Mouse (Mus musculus) left cerebral cortex, postnatal 25 days (tissue): ENCODE results near the gene Pik3r2. TPM values are rescaled to one million over a fixed set of nuclear protein-coding genes. Genes with fewer than 3 reads are reported as not detected.
A peak's percentile ranks its signal among the peaks of the same experiment; 100 is the strongest.

ENCODE experiments used
- DNase-seq, 2 experiments: peaks; one replicate each; pipeline ENCODE4 v3.0.0; 2022; ENCODE audit warnings: low spot score in 2 of 2, mixed read lengths in 1 of 2
- intact Hi-C: fragments of 180-260 bp; cut with DNase I; formaldehyde crosslinking; loops from one replicate; pipeline ENCODE4 v1.15.1; 2025
- microRNA-seq, 2 experiments: library from miRNA; unstranded; fragments of <30 nt; microRNA quantifications; one replicate each; pipeline ENCODE4 v1.2.0; 2022
- total RNA-seq, 2 experiments: library from RNA; stranded (reverse); gene quantifications; 2 replicates each; pipeline ENCODE4 v1.2.3; 2021

The Pik3r2 gene
- total RNA-seq, 2 experiments from 2014 or later: 150 to 152 TPM

- no peak for DNase-seq
- intact Hi-C loops: no loop called here
Observed at GRCm38 (mm10) chr8:70723486-70724210, 52.9 kb downstream of the Pik3r2 start, which contains the start of gene Pde4c. TSS of gene Pde4c (plus strand) at chr8:70723720.

GRCm38 (mm10) chr8:70721601-70722000, 54.9 kb downstream of the Pik3r2 start:
- intact Hi-C loops: no loop called here
- no peak for DNase-seq

- peak; percentile 76 to 78 for DNase-seq
- intact Hi-C loops: loop anchor here (1.0 kb wide), 2 partner anchors 32 to 121 kb away; no protein-coding TSS in a partner anchor
Observed at GRCm38 (mm10) chr8:70720739-70721138, 55.8 kb downstream of the Pik3r2 start.

- DNase-seq: no peak
- intact Hi-C loops: loop anchor here (1.0 kb wide), 2 partner anchors 32 to 121 kb away; no protein-coding TSS in a partner anchor
Observed at GRCm38 (mm10) chr8:70719796-70720270, 56.7 kb downstream of the Pik3r2 start.

GRCm38 (mm10) chr8:70718297-70718696, 58.2 kb downstream of the Pik3r2 start, which contains the start of gene Gm3336:
TSS of gene Gm3336 (plus strand) at chr8:70718543.
- intact Hi-C loops: no loop called here

More at GRCm38 (mm10) chr8:70718297-70718696, 58.2 kb downstream of the Pik3r2 start, which contains the start of gene Gm3336:
- DNase-seq: peak; percentile 57 to 58

Small RNAs within 50 kb of the gene (microRNA-seq; reads per million reads assigned to microRNA genes)
- gene Mir7240: 6.4 to 10.1 reads per million in 2 experiments

Other genes starting within 250 kb of the Pik3r2 start
- gene Fkbp8, start 249.0 kb downstream of the Pik3r2 start, total RNA-seq: 100 to 1,000 TPM; 403 TPM
- 10 to 100 TPM; 43.1 to 47.7 TPM for gene Kxd1, start 248.8 kb downstream of the Pik3r2 start, total RNA-seq
- gene Ell, start 237.3 kb downstream of the Pik3r2 start, total RNA-seq: 10 to 100 TPM; 15.1 to 17.7 TPM
- 10 to 100 TPM; 51.9 to 52.1 TPM for gene Isyna1, start 182.3 kb downstream of the Pik3r2 start, total RNA-seq
- gene Ssbp4, start 167.8 kb downstream of the Pik3r2 start, total RNA-seq: 100 to 1,000 TPM; 242 to 257 TPM
- 1 to 10 TPM in 1 of 2 experiments, under 1 TPM in 1; 0.37 to 1.2 TPM for gene Lrrc25, start 160.6 kb downstream of the Pik3r2 start, total RNA-seq
- not detected for gene Gdf15, start 144.3 kb downstream of the Pik3r2 start, total RNA-seq
- 10 to 100 TPM; 12.7 to 18.1 TPM for gene Pgpep1, start 116.3 kb downstream of the Pik3r2 start, total RNA-seq
- gene Lsm4, start 103.5 kb downstream of the Pik3r2 start, total RNA-seq: 10 to 100 TPM; 62.9 to 63.5 TPM
- 100 to 1,000 TPM; 209 to 225 TPM for gene Jund, start 77.8 kb downstream of the Pik3r2 start, total RNA-seq
- gene Iqcn, start 73.3 kb downstream of the Pik3r2 start, total RNA-seq: under 1 TPM; 0.18 to 0.30 TPM
- gene Gm3336, start 58.2 kb downstream of the Pik3r2 start, total RNA-seq: not detected
- gene Pde4c, start 53.0 kb downstream of the Pik3r2 start, total RNA-seq: 1 to 10 TPM; 1.6 to 1.7 TPM
- gene Rab3a, start 22.0 kb downstream of the Pik3r2 start, total RNA-seq: 100 to 1,000 TPM; 830 to 904 TPM
- gene Mpv17l2, start 15.8 kb downstream of the Pik3r2 start, total RNA-seq: 10 to 100 TPM; 34.5 to 43.2 TPM
- 100 to 1,000 TPM; 298 to 350 TPM for gene Mast3, start 28.3 kb upstream of the Pik3r2 start, total RNA-seq
- under 1 TPM; 0.80 to 0.83 TPM for gene Il12rb1, start 31.7 kb upstream of the Pik3r2 start, total RNA-seq
- 10 to 100 TPM in 1 of 2 experiments, 1 to 10 TPM in 1; 9.5 to 12.2 TPM for gene Arrdc2, start 63.0 kb upstream of the Pik3r2 start, total RNA-seq
- 10 to 100 TPM; 19.1 to 20.9 TPM for gene Kcnn1, start 86.5 kb upstream of the Pik3r2 start, total RNA-seq
- 10 to 100 TPM; 88.0 to 95.9 TPM for gene Ccdc124, start 97.2 kb upstream of the Pik3r2 start, total RNA-seq
- 10 to 100 TPM in 1 of 2 experiments, 1 to 10 TPM in 1; 8.2 to 10.9 TPM for gene Slc5a5, start 116.0 kb upstream of the Pik3r2 start, total RNA-seq
- gene Rpl18a, start 120.7 kb upstream of the Pik3r2 start, total RNA-seq: 100 to 1,000 TPM; 550 to 570 TPM
- 10 to 100 TPM; 71.2 to 80.7 TPM for gene Map1s, start 129.2 kb upstream of the Pik3r2 start, total RNA-seq